Mouse (Mus musculus) neutrophil, adult 5-6 weeks (primary cell): ENCODE data around the gene Kctd14. TPM values are rescaled to one million over a fixed set of nuclear protein-coding genes. Genes with fewer than 3 reads are reported as not detected.
"Not testable (repeated sequence)": the region's sequence is repeated elsewhere in the genome, so short reads cannot be mapped to it uniquely, and the experiment has no call there.

Experiments
- ATAC-seq: fragments of 151-379, 151-347 bp; 2 replicates; pipeline ENCODE4 v1.8.0; 2017; ENCODE audit warnings: mild to moderate bottlenecking, moderate TSS enrichment; ENCODE audit not compliant: insufficient number of reproducible peaks, poor library complexity, low FRiP score, severe bottlenecking; ENCODE audit errors: extremely low read depth
- total RNA-seq: library from RNA; stranded (forward); fragments of 200-1000 nt; gene quantifications from 2 replicates; pipeline ENCODE4 v1.2.3, GENCODE M21; 2017

Gene Kctd14
- total RNA-seq, 1 experiment from 2014 or later, result 9.7 TPM

DNA sequence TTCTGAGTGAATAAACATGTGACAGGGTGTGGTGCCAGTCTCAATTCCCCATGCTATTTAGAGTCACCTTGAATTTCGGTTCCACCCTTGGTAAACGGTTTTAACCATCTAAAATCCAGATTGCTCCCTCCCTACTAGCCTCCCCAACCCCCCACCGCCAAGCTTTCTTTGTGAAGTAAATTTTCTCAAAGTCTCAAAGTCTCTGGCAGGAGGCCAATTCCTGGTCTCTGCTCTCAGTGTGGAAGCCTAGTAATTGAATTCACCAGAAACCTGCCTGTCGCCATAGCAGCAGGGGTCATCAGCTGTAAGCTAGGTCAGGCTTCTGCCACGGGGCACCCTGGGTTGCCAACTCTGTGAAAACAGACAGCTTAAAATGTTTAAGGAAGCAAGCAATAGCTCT lies 21.4 kb upstream of the Kctd14 start:
- ATAC-seq, result peak; percentile 77

DNA sequence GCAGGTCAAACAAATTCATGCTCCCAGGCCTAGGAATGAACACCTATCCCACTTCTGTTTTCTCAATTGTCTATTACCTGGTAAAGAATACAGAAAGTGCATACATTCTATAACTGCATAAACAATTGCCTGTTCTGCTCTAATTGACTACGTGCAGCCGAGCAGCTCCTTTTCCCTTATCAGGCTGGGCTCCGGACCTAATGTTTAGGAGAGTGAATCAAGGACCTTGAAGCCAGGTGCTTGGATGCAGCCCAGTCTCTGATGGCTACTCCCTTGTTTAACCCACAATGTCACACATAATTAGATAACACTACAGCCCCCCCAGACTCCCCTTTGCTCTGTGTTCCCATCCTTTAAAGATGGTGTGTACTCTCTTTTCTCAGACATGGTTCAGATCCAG lies 17.6 kb upstream of the Kctd14 start:
- ATAC-seq, result not testable (repeated sequence)

GRCm38 (mm10) chr7:97434517-97434916 lies 16.6 kb upstream of the Kctd14 start:
- ATAC-seq, result no peak

- ATAC-seq, result no peak
Measured at GRCm38 (mm10) chr7:97438986-97439385, 12.1 kb upstream of the Kctd14 start.

GRCm38 (mm10) chr7:97446171-97446925 lies 4.8 kb upstream of the Kctd14 start:
- ATAC-seq, result no peak

DNA sequence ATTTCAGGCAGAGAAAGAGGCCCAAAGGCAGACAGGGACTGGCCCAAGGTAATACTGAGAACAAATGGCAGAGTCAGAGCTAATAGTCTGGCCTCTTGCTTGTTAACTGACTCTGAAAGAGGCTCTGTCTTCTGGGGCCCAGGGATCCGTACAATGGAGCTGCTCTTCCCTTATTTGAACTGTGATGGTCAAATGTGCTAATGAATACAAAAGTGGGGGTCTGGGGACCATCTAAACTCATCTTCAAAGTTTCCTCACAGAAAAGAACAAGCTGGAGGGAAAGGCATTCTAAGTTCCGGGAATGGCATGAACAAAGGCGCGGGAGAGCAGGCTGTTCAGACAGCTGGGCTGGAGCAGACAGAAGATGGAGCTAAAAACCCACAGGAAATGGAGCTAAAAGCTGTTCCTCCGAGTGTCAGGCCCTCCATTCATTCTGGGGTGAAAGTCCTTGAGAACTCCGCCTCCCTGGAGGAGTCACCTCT lies 4.0 kb upstream of the Kctd14 start:
- no peak for ATAC-seq

DNA sequence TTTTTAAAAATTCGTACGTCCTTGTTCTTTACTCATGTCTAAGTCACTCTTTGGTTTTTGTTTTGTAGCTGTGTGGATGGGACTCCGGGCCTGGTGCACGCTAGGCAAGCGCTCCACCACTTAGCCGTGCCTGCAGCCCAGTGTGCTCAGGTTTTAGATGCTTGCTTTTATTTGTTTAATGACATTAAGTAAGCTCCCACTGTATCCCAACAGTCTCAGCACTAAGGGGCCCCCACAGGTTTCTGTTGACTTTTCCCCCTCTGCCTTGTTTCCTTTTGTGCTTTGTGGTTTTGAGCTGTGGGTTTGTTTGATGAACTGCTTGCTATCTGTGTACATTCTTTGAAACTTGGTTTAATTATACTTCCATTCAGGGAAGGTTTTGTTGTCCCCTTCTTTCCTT lies 1.1 kb downstream of the Kctd14 start:
- no peak for ATAC-seq

DNA sequence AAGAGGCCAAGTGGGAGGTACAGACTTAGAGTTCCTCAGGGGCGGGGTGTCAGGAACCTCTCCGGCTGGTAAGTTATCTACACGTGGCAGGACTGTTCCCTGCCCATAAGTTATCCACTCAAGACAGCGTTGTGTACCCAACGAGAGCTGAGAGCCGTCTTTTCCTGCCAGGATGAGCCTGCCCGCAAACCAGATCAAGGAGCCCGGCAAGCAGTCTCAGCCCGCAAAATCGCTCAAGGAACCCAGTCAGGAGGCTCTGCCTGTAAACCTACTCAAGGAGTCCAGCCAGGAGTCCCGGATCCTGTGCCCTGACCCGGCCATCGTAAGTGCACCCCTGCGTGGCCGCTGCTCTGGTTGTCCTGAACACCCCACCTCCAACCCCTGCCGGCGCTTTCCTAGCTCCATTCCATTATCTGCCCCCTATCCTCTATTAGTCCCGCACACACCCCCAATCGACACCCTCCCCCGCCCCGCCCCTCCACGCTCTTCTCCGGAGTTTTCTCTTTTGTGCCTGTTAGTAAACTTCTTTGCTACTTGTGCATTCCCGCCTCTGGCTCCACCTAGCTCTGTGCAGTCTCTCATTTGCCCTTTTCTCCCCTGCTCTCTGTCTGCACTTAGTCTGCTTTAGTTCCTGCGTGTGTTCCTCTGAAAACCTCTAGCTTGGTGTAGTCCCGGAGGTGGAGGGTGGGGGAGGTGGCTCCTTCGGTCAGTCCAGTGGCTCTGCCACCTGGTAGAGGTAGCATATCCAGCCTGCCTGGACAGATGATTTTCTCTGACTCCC lies 2.2 kb downstream of the Kctd14 start:
- peak; percentile 31; the same call in 1 of the 2 replicates for ATAC-seq

GRCm38 (mm10) chr7:97454795-97455194 lies 3.7 kb downstream of the Kctd14 start:
- no peak for ATAC-seq

GRCm38 (mm10) chr7:97455577-97455976 lies 4.5 kb downstream of the Kctd14 start:
- ATAC-seq, result 0 out of 2 replicates have a peak, but pooled peaks have one; percentile 37

DNA sequence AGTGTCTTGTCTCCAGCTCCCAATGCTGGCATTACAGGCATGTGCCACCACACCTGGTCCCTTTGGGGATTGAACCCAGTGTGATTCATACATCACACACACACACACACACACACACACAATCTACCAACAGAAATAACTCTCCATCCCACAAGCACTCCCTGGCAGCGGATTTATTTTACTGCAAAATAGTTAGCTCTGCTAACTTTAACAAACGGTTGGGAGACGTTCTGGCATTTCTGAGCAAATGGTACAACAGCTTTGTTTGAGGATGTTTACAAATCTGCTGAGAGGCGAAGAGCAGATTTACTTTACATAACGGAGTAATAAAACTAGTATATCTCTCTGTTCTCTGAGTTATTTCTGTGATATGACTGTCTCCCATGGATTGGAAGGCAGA lies 21.9 kb downstream of the Kctd14 start:
- ATAC-seq, result no peak

DNA sequence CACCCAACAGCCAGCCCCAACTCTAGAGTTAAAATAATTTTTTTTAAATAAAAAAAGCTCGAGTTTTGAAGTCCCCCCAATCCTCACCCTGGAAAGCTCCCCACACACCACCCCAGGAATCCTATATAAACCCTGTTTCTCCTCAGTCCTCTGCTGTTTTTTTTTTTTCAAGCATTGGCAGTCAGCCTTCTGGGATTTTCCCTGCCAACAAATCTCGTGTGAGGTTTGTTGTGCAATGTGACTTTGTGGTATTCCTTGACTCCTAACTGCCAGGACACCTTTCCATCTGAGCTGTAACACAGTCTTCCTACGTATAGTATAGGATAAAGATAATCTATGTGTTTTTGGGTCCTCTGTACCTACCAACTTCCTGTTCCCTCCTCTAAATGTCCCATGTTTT lies 28.2 kb downstream of the Kctd14 start:
- no peak for ATAC-seq

DNA sequence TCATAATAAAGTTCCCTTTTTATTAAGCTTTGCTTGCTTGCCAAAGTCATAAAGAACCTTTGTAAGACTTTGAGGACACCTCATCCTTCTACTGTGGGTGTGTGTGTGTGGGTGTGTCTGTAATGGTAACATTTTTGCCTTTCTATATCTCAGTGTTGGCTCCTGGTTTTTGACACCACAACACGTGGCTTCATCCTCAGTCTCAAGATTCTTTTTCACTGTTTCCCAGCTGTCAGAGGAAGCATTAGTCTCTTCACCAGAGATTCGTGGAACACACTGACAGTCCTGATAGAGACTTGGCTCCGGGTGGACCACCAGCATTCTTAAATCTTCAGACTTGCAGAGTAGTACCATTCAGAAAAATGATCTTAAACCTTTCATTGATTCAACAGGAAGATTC lies 29.2 kb downstream of the Kctd14 start:
- ATAC-seq, result no peak

GRCm38 (mm10) chr7:97480821-97481339 lies 29.8 kb downstream of the Kctd14 start, which contains the start of gene Ints4:
Gene Ints4 (plus strand): TSS chr7:97480956.
- ATAC-seq, result peak; percentile 86

DNA sequence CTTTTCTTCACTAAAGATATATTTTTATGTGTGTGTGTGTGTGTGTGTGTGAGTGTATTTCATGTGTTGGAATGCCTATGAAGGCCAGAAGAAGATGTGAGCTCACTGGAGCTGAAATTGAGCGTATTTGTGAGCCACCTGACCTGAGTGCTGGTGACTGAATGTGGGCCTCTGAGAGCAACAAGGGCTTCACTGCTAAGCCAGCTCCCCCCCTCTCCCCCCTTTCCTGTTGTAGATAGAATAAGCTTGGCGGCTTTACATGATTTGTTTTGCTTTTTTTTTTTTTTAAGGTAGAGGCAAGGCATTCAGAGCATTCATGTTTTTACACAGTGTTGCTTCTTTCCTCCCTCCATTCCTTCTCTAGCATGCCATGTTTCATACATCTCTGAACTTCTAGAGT lies 32.3 kb downstream of the Kctd14 start:
- no peak for ATAC-seq

- ATAC-seq, result no peak
Measured at GRCm38 (mm10) chr7:97491157-97491556, 40.0 kb downstream of the Kctd14 start.

GRCm38 (mm10) chr7:97492420-97492819 lies 41.3 kb downstream of the Kctd14 start:
- ATAC-seq, result no peak

DNA sequence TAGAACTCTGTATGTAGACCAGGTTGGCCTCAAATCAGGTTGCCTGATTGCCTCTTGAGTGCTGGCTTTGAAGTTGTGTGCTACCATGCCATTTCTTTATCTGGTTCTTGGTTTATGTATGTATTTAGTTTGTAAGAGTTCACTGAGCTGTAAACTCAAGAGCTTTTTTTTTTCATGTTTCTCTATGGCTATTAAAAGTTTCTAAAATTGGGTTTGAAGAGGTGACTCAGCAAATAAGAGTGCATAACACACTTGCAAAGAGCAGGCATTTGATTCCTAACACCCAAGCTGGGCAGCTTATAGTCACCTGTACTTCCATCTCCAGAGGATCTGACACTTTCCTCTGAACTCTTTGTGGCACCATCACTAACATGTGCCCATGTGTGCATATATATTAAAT lies 43.9 kb downstream of the Kctd14 start:
- no peak for ATAC-seq

GRCm38 (mm10) chr7:97500555-97501209 lies 49.6 kb downstream of the Kctd14 start:
- ATAC-seq, result no peak
